Mouse (Mus musculus) midbrain, postnatal 0 days (tissue): ENCODE results near the gene Nos3. TPM values are rescaled to one million over a fixed set of nuclear protein-coding genes. Genes with fewer than 3 reads are reported as not detected.

Source experiments
- ATAC-seq: fragments of 200-750 bp; cut with Nextera tagmentation; 2 replicates; pipeline ENCODE4 v1.8.0; 2017; ENCODE audit warnings: moderate number of reproducible peaks, mild to moderate bottlenecking, moderate TSS enrichment, moderate library complexity; ENCODE audit not compliant: low FRiP score
- DNase-seq: peaks from one replicate; pipeline ENCODE4 v3.0.0-alpha.2; 2015; ENCODE audit warnings: low spot score
- H3K27ac ChIP-seq: fragments of 300-500 bp; sonication (generic); 2 replicates; pipeline ENCODE4 v1.5.1; 2014; ENCODE audit warnings: low read depth, mild to moderate bottlenecking, low read length, mixed read lengths
- H3K27me3 ChIP-seq: fragments of 300-500 bp; sonication (generic); 2 replicates; pipeline ENCODE4 v1.6.1; 2014; ENCODE audit warnings: low read length, control low read depth, mixed read lengths; ENCODE audit not compliant: insufficient read depth
- H3K36me3 ChIP-seq: fragments of 300-500 bp; sonication (generic); 2 replicates; pipeline ENCODE4 v1.6.1; 2014; ENCODE audit warnings: low read length, control low read depth, mixed read lengths; ENCODE audit not compliant: insufficient read depth
- H3K4me1 ChIP-seq: fragments of 300-500 bp; sonication (generic); 2 replicates; pipeline ENCODE4 v1.6.1; 2014; ENCODE audit warnings: mild to moderate bottlenecking, control low read depth, antibody characterized with exemption, low read length, mixed read lengths; ENCODE audit not compliant: insufficient read depth
- H3K4me2 ChIP-seq: fragments of 300-500 bp; sonication (generic); 2 replicates; pipeline ENCODE4 v1.6.1; 2014; ENCODE audit warnings: low read depth, mild to moderate bottlenecking, low read length, mixed read lengths; ENCODE audit not compliant: poor library complexity, severe bottlenecking
- H3K4me3 ChIP-seq: fragments of 300-500 bp; sonication (generic); 2 replicates; pipeline ENCODE4 v1.5.1; 2014; ENCODE audit warnings: low read depth, mild to moderate bottlenecking, low read length, moderate library complexity
- H3K9ac ChIP-seq: fragments of 300-500 bp; sonication (generic); replicated peaks from 2 replicates; pipeline ENCODE4 v1.6.1; 2014; ENCODE audit warnings: mild to moderate bottlenecking, low read length, moderate library complexity, mixed read lengths; ENCODE audit not compliant: poor library complexity, severe bottlenecking
- H3K9me3 ChIP-seq: fragments of 300-500 bp; sonication (generic); 2 replicates; pipeline ENCODE4 v1.6.1; 2016; ENCODE audit warnings: low read length, control low read depth
- CTCF ChIP-seq: IDR thresholded peaks from 2 replicates; pipeline ENCODE4 v1.5.1; 2016; ENCODE audit warnings: antibody characterized with exemption, mild to moderate bottlenecking
- whole genome bisulfite sequencing: fragments of 180-500 bp; shearing (Covaris S2); extraction: QIAGEN DNeasy Blood & Tissue Kit; methylation state at CpG from one replicate; pipeline ENCODE4 v1.1.7; 2014; 5-methylcytosine and 5-hydroxymethylcytosine counted together
- polyA plus RNA-seq: library from polyadenylated mRNA; unstranded; fragments of >200 nt; fragmentation: Nextera tagmentation; extraction: Ambion mirVana; gene quantifications from 2 replicates; pipeline ENCODE4 v1.2.1, GENCODE M21; 2015
- total RNA-seq: library from RNA; depleted of rRNA; stranded (reverse); fragments of >200 nt; gene quantifications from 2 replicates; pipeline ENCODE4 v1.2.3, GENCODE M21; 2014

The Nos3 gene
- total and polyA plus RNA-seq, 2 experiments from 2014 or later: 7.0 to 14.2 TPM

DNA sequence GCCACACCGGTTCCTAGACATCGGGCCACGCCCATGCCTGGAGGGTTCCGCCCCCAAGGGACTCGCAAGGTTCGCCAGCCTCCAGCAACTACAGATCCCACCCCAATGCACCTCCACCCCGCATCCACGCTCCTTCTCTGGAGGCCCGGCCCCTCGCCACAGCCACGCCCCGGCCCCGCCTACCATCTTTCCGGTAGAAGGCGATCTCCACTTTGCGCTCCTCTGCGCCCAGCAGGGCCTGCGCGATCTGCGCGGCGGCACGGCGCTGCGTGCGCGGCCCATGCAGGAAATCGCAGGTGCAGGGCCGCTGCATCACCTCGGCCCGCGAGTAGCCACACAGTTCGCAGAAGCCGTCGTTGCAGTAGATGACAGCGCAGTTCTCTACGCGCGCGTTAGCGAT is 16.5 kb upstream of the Nos3 start:
- peak; percentile 12; the same call in 1 of the 2 replicates for ATAC-seq
- no peaks in the 10 kb centered on the region for H3K27me3 ChIP-seq
- H3K4me3 ChIP-seq: peak overlapping the region; percentile 53
- peak; percentile 50 for DNase-seq
- H3K9ac ChIP-seq: peak overlapping the region; percentile 73
- 1% methylated on average over 32 of the region's 41 CpGs for WGBS
- no peaks in the 10 kb centered on the region for H3K9me3 ChIP-seq
- H3K4me1 ChIP-seq: peaks cover 41% of the 10 kb centered on the region
- peaks cover 4% of the 10 kb centered on the region; the same call in 1 of the 2 replicates for H3K36me3 ChIP-seq
- H3K4me2 ChIP-seq: peak overlapping the region; percentile 99
- peak; percentile 4; the same call in 1 of the 2 replicates for TF ChIP-seq CTCF
- H3K27ac ChIP-seq: peak overlapping the region; percentile 55; the same call in 1 of the 2 replicates

- Histone ChIP-seq H3K4me3 (peak overlapping the region; percentile 53), H3K9ac (peak overlapping the region; percentile 73), H3K4me1 (peaks cover 40% of the 10 kb centered on the region), H3K9me3 (no peaks in the 10 kb centered on the region), H3K27ac (peak overlapping the region; percentile 55; the same call in 1 of the 2 replicates), H3K27me3 (no peaks in the 10 kb centered on the region), H3K36me3 (peaks cover 4% of the 10 kb centered on the region; the same call in 1 of the 2 replicates), H3K4me2 (peak overlapping the region; percentile 99)
- 0% methylated on average over 21 of the region's 30 CpGs for whole genome bisulfite sequencing
- DNase-seq: peak; percentile 34
- no peak for TF ChIP-seq CTCF
- ATAC-seq: no peak
Observed at GRCm38 (mm10) chr5:24348546-24348945, 16.1 kb upstream of the Nos3 start.

- Histone ChIP-seq H3K4me2 (peak overlapping the region; percentile 78), H3K27me3 (no peaks in the 10 kb centered on the region), H3K9ac (no peak overlapping the region; the same call in 1 of the 2 replicates), H3K4me1 (peaks cover 25% of the 10 kb centered on the region), H3K4me3 (peak overlapping the region; percentile 88), H3K9me3 (no peaks in the 10 kb centered on the region), H3K36me3 (peaks cover 4% of the 10 kb centered on the region; the same call in 1 of the 2 replicates), H3K27ac (no peak overlapping the region)
- DNase-seq (no peak), ATAC-seq (no peak)
- no peak for TF ChIP-seq CTCF
- WGBS: 51% methylated on average over 3 of the region's 3 CpGs
Observed at GRCm38 (mm10) chr5:24350073-24350472, 14.5 kb upstream of the Nos3 start.

- H3K36me3 ChIP-seq: peaks cover 4% of the 10 kb centered on the region; the same call in 1 of the 2 replicates
- peaks cover 25% of the 10 kb centered on the region for H3K4me1 ChIP-seq
- H3K27me3 ChIP-seq: no peaks in the 10 kb centered on the region
- peak overlapping the region; percentile 86; the same call in 1 of the 2 replicates for H3K27ac ChIP-seq
- peak overlapping the region; percentile 81 for H3K9ac ChIP-seq
- H3K4me2 ChIP-seq: peak overlapping the region; percentile 78
- H3K4me3 ChIP-seq: peak overlapping the region; percentile 88
- peak; percentile 5; the same call in 1 of the 2 replicates for TF ChIP-seq CTCF
- DNase-seq (no peak), ATAC-seq (no peak)
- H3K9me3 ChIP-seq: no peaks in the 10 kb centered on the region
- WGBS: 44% methylated on average over 10 of the region's 15 CpGs
Observed at GRCm38 (mm10) chr5:24350531-24351250, 13.9 kb upstream of the Nos3 start.

DNA sequence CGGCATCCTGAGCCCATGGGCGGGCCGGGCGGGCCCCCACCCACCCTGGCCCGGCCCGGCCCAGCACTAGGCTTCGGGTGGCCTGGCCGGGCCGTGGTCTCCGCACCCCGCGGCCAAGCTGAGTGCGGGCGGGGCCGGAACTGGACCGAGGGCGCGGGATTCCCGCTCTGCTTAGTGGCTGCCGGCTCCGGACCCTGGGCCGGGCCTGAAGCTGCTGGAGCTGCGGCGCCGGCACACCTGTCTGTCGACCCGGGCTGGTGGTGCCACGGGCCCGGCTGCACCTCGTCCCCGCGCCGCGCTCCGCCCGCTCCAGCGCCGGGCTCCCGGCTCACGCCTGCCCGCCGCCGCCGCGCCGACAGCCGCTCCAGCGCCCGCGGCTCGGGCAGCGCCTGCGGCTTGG is 13.3 kb upstream of the Nos3 start, which contains the start of gene Kcnh2:
Gene Kcnh2 (minus strand): TSS at position 327 of the 400 bp plus-strand sequence.
- peak within 1 kb of the TSS; percentile 86 for H3K27ac ChIP-seq
- TF ChIP-seq CTCF: no peak
- H3K9me3 ChIP-seq: no peaks in the 10 kb centered on the region
- H3K4me1 ChIP-seq: peaks cover 25% of the 10 kb centered on the region
- H3K9ac ChIP-seq: peak within 1 kb of the TSS; percentile 81
- H3K27me3 ChIP-seq: no peaks in the 10 kb centered on the region
- H3K4me2 ChIP-seq: peak within 1 kb of the TSS; percentile 78
- H3K36me3 ChIP-seq: no peaks in the 10 kb centered on the region; the same call in 1 of the 2 replicates
- ATAC-seq (no peak; the same call in 1 of the 2 replicates), DNase-seq (no peak)
- under 1% methylated on average over 24 of the region's 53 CpGs for WGBS
- peak within 1 kb of the TSS; percentile 88 for H3K4me3 ChIP-seq

- Histone ChIP-seq H3K9me3 (no peaks in the 10 kb centered on the region), H3K27me3 (no peaks in the 10 kb centered on the region), H3K9ac (peak overlapping the region; percentile 81), H3K36me3 (no peaks in the 10 kb centered on the region), H3K27ac (peak overlapping the region; percentile 86), H3K4me1 (peaks cover 25% of the 10 kb centered on the region), H3K4me3 (peak overlapping the region; percentile 88), H3K4me2 (peak overlapping the region; percentile 78)
- ATAC-seq (peak; percentile 90), DNase-seq (peak; percentile 92)
- under 1% methylated on average over 25 of the region's 41 CpGs for WGBS
- TF ChIP-seq CTCF: no peak; the same call in 1 of the 2 replicates
Observed at GRCm38 (mm10) chr5:24351701-24352171, 12.9 kb upstream of the Nos3 start.
